Mouse (Mus musculus) liver, adult 2 months (tissue): Measurements from ENCODE around the gene Otop2.

Experiments
- CTCF ChIP-seq: fragments of 200-500 bp; IDR thresholded peaks from 2 replicates; pipeline ENCODE4 v1.5.1; 2011; ENCODE audit warnings: low read depth, low read length, control low read depth
- POLR2A ChIP-seq: fragments of 200-500 bp; IDR thresholded peaks from 2 replicates; pipeline ENCODE4 v1.6.1; 2011; ENCODE audit warnings: low read length, control low read depth; ENCODE audit not compliant: insufficient read depth; ENCODE audit errors: extremely low read depth

DNA sequence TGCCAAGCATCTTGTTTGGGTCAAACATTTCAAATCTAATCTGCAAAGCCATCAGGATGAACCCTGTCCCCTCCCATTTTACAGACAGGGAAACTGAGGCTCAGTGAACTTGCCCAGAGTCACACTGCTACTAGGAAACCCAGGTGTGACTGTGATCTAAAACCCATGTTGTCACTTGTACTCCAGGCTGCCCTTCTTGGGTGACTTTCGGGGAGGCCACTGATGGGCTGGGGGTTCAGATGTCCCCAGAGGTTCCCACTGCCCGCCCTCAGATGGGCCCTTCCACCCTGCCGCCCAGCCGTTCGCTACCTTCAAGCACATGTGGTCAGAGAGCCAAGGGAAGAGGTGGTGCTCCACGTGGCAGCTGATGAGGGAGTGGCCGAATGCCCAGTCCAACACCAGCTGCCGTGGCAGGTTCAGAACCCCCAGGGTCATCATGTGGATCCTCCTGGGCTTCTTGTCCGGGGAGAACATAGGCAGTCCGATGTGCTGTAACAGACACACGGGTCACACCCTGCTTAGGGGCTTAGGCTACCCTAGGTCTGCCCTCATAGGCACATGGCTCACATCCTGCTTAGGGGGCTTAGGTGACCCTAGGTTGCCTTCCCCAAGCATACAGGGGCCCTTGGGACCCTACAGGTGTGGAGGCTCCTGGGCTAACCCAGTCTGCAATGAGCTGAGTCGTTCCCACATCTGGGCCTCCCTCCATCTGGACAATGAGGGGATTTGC lies 22.9 kb upstream of the Otop2 start:
- TF ChIP-seq CTCF = no peak
- TF ChIP-seq POLR2A = no peak
